Mouse (Mus musculus) forebrain, postnatal 0 days (tissue): ENCODE data around the gene Fkbp2. TPM values are rescaled to one million over a fixed set of nuclear protein-coding genes. Genes with fewer than 3 reads are reported as not detected.

Source experiments
- ATAC-seq: fragments of 200-750 bp; cut with Nextera tagmentation; 2 replicates; pipeline ENCODE4 v1.8.0; 2017; ENCODE audit warnings: mild to moderate bottlenecking, moderate library complexity
- DNase-seq: peaks from one replicate; pipeline ENCODE4 v3.0.0-alpha.2; 2015
- H3K27ac ChIP-seq: fragments of 300-500 bp; sonication (generic); 2 replicates; pipeline ENCODE4 v1.5.1; 2014; ENCODE audit warnings: low read depth, mild to moderate bottlenecking, antibody characterized with exemption, low read length, moderate library complexity, mixed read lengths
- H3K27me3 ChIP-seq: fragments of 300-500 bp; sonication (generic); 2 replicates; pipeline ENCODE4 v1.6.1; 2014; ENCODE audit warnings: mild to moderate bottlenecking, low read length, mixed read lengths; ENCODE audit not compliant: insufficient read depth
- H3K36me3 ChIP-seq: fragments of 300-500 bp; sonication (generic); 2 replicates; pipeline ENCODE4 v1.6.1; 2014; ENCODE audit warnings: mild to moderate bottlenecking, moderate library complexity; ENCODE audit not compliant: insufficient read depth
- H3K4me1 ChIP-seq: fragments of 300-500 bp; sonication (generic); 2 replicates; pipeline ENCODE4 v1.6.1; 2014; ENCODE audit warnings: antibody characterized with exemption; ENCODE audit not compliant: insufficient read depth
- H3K4me2 ChIP-seq: fragments of 300-500 bp; sonication (generic); 2 replicates; pipeline ENCODE4 v1.6.1; 2014; ENCODE audit warnings: low read depth, mild to moderate bottlenecking, moderate library complexity
- H3K4me3 ChIP-seq: fragments of 300-500 bp; sonication (generic); 2 replicates; pipeline ENCODE4 v1.5.1; 2014; ENCODE audit warnings: low read depth, low read length, mixed read lengths
- H3K9ac ChIP-seq: fragments of 300-500 bp; sonication (generic); 2 replicates; pipeline ENCODE4 v1.6.1; 2014; ENCODE audit warnings: mild to moderate bottlenecking
- H3K9me3 ChIP-seq: fragments of 300-500 bp; sonication (generic); 2 replicates; pipeline ENCODE4 v1.6.1; 2016; ENCODE audit warnings: low read length
- CTCF ChIP-seq: sonication (generic); IDR thresholded peaks from 2 replicates; pipeline ENCODE4 v1.5.1; 2016; ENCODE audit warnings: antibody characterized with exemption, control low read depth, low read depth
- WGBS: fragments of 180-500 bp; shearing (Covaris S2); extraction: QIAGEN DNeasy Blood & Tissue Kit; methylation state at CpG from one replicate; pipeline ENCODE4 v1.1.7; 2014; 5-methylcytosine and 5-hydroxymethylcytosine counted together
- polyA plus RNA-seq: library from polyadenylated mRNA; unstranded; fragments of >200 nt; fragmentation: Nextera tagmentation; extraction: Ambion mirVana; gene quantifications from 2 replicates; pipeline ENCODE4 v1.2.1, GENCODE M21; 2015
- total RNA-seq: library from RNA; depleted of rRNA; stranded (reverse); fragments of >200 nt; gene quantifications from 2 replicates; pipeline ENCODE4 v1.2.3, GENCODE M21; 2014

The Fkbp2 gene
- total and polyA plus RNA-seq, 2 experiments from 2014 or later: 26.8 to 106 TPM

DNA sequence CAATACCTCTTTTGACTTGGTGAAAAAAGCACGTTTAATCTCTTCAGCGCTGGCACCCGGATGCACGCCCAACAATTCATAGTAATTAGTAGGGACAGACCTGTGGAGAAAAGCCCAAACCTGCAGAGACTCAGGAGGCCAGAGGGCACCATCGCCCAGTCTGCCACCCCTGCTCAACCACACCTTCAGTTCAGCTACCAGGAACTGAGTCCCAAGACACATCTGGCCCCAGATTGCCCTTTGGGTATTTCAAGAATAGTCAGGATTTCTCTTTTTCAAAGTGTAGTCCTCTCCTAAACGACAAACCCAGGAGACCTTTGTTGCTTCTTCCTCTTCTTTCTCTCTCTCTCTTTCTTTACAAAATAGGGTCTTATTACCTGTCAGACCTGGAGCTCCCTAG, 10.4 kb upstream of the Fkbp2 start:
- Histone ChIP-seq H3K4me3 (no peak overlapping the region), H3K4me2 (no peak overlapping the region), H3K27ac (no peak overlapping the region), H3K36me3 (no peaks in the 10 kb centered on the region), H3K9me3 (no peaks in the 10 kb centered on the region), H3K27me3 (no peaks in the 10 kb centered on the region), H3K9ac (no peak overlapping the region), H3K4me1 (peaks cover 19% of the 10 kb centered on the region)
- no peak for TF ChIP-seq CTCF
- no peak for DNase-seq
- WGBS: 88% methylated on average over 6 of the region's 6 CpGs
- no peak for ATAC-seq

GRCm38 (mm10) chr19:6989251-6989650, 8.9 kb upstream of the Fkbp2 start:
- Histone ChIP-seq H3K4me3 (no peak overlapping the region), H3K9ac (no peak overlapping the region), H3K27me3 (no peaks in the 10 kb centered on the region), H3K4me2 (no peak overlapping the region), H3K27ac (no peak overlapping the region), H3K36me3 (peaks cover 7% of the 10 kb centered on the region), H3K9me3 (no peaks in the 10 kb centered on the region), H3K4me1 (peaks cover 12% of the 10 kb centered on the region; the same call in 1 of the 2 replicates)
- no peak for TF ChIP-seq CTCF
- DNase-seq (no peak), ATAC-seq (no peak)
- WGBS: 80% methylated on average over 8 of the region's 8 CpGs

GRCm38 (mm10) chr19:6987904-6988285, 7.6 kb upstream of the Fkbp2 start:
- no peaks in the 10 kb centered on the region for H3K9me3 ChIP-seq
- peaks cover 15% of the 10 kb centered on the region for H3K36me3 ChIP-seq
- H3K4me1 ChIP-seq: peaks cover 9% of the 10 kb centered on the region; the same call in 1 of the 2 replicates
- 5% methylated on average over 8 of the region's 8 CpGs for WGBS
- peak overlapping the region; percentile 71 for H3K27ac ChIP-seq
- H3K4me2 ChIP-seq: peak overlapping the region; percentile 81
- H3K4me3 ChIP-seq: peak overlapping the region; percentile 82
- H3K27me3 ChIP-seq: no peaks in the 10 kb centered on the region
- TF ChIP-seq CTCF: no peak
- ATAC-seq: no peak
- DNase-seq: no peak
- H3K9ac ChIP-seq: peak overlapping the region; percentile 74

- Histone ChIP-seq H3K4me3 (peak within 1 kb of the TSS; percentile 82), H3K27me3 (no peaks in the 10 kb centered on the region), H3K27ac (peak within 1 kb of the TSS; percentile 71), H3K4me1 (0 out of 2 replicates have a peak, but pooled peaks cover 8% of the 10 kb centered on the region), H3K4me2 (peak within 1 kb of the TSS; percentile 81), H3K9ac (peak within 1 kb of the TSS; percentile 74), H3K9me3 (no peaks in the 10 kb centered on the region), H3K36me3 (peaks cover 20% of the 10 kb centered on the region)
- WGBS: 3% methylated on average over 61 of the region's 85 CpGs
- peak; percentile 60 for ATAC-seq
- peak; percentile 67 for DNase-seq
- no peak for TF ChIP-seq CTCF
Measured at GRCm38 (mm10) chr19:6987061-6987903, 7.0 kb upstream of the Fkbp2 start, which contains the start of gene Vegfb. Vegfb (minus strand) TSS chr19:6987651.

- Histone ChIP-seq H3K36me3 (peaks cover 22% of the 10 kb centered on the region), H3K27ac (no peak overlapping the region), H3K4me1 (0 out of 2 replicates have a peak, but pooled peaks cover 8% of the 10 kb centered on the region), H3K4me3 (peak overlapping the region; percentile 82; the same call in 1 of the 2 replicates), H3K27me3 (no peaks in the 10 kb centered on the region), H3K9ac (0 out of 2 replicates have a peak overlapping the region, but pooled peaks have one; percentile 74), H3K9me3 (no peaks in the 10 kb centered on the region), H3K4me2 (peak overlapping the region; percentile 81)
- 80% methylated on average over 10 of the region's 10 CpGs for WGBS
- ATAC-seq (no peak), DNase-seq (no peak)
- TF ChIP-seq CTCF: no peak
Measured at GRCm38 (mm10) chr19:6985951-6986708, 5.8 kb upstream of the Fkbp2 start.

DNA sequence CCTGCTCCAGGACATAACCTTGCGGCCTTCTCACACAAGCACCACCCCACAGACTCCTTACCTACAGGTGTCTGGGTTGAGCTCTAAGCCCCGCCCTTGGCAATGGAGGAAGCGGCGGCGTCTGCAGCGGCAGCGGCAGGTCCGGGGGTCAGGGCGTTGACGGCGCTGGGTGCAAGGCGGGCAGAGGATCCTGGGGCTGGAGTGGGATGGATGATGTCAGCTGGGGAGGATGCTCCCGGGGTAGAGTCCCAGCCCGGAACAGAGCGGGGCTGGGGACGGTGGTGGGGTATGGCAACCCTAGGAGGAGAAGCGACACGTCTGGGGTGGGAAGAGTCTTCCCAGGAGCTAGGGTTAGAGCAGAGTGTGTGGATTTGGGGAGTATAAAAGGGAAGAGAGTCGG, 5.0 kb upstream of the Fkbp2 start:
- H3K9me3 ChIP-seq: no peaks in the 10 kb centered on the region
- peaks cover 8% of the 10 kb centered on the region; the same call in 1 of the 2 replicates for H3K4me1 ChIP-seq
- H3K27me3 ChIP-seq: no peaks in the 10 kb centered on the region
- WGBS: 90% methylated on average over 19 of the region's 19 CpGs
- peaks cover 22% of the 10 kb centered on the region for H3K36me3 ChIP-seq
- DNase-seq (no peak), ATAC-seq (no peak)
- TF ChIP-seq CTCF: no peak
- H3K9ac ChIP-seq: no peak overlapping the region
- H3K4me3 ChIP-seq: no peak overlapping the region
- no peak overlapping the region for H3K27ac ChIP-seq
- H3K4me2 ChIP-seq: no peak overlapping the region
